Mouse (Mus musculus) kidney, embryonic 15.5 days (tissue): ENCODE data around the gene Ncoa5. TPM values are rescaled to one million over a fixed set of nuclear protein-coding genes. Genes with fewer than 3 reads are reported as not detected.

Source experiments
- ATAC-seq: fragments of 200-750 bp; cut with Nextera tagmentation; replicated peaks from 2 replicates; pipeline ENCODE4 v1.8.0; 2017; ENCODE audit warnings: moderate TSS enrichment; ENCODE audit not compliant: low FRiP score
- H3K27ac ChIP-seq: fragments of 300-500 bp; sonication (generic); 2 replicates; pipeline ENCODE4 v1.5.1; 2015; ENCODE audit warnings: mild to moderate bottlenecking, inconsistent platforms
- H3K27me3 ChIP-seq: fragments of 300-500 bp; sonication (generic); 2 replicates; pipeline ENCODE4 v1.6.1; 2015; ENCODE audit warnings: inconsistent platforms
- H3K36me3 ChIP-seq: fragments of 300-500 bp; sonication (generic); 2 replicates; pipeline ENCODE4 v1.6.1; 2015; ENCODE audit warnings: inconsistent platforms
- H3K4me1 ChIP-seq: fragments of 300-500 bp; sonication (generic); 2 replicates; pipeline ENCODE4 v1.6.1; 2015; ENCODE audit warnings: inconsistent platforms
- H3K4me2 ChIP-seq: fragments of 300-500 bp; sonication (generic); 2 replicates; pipeline ENCODE4 v1.6.1; 2015; ENCODE audit warnings: moderate library complexity, mild to moderate bottlenecking, inconsistent platforms
- H3K4me3 ChIP-seq: fragments of 300-500 bp; sonication (generic); replicated peaks from 2 replicates; pipeline ENCODE4 v1.5.1; 2015; ENCODE audit warnings: mild to moderate bottlenecking, inconsistent platforms
- H3K9ac ChIP-seq: fragments of 300-500 bp; sonication (generic); 2 replicates; pipeline ENCODE4 v1.6.1; 2015; ENCODE audit warnings: mild to moderate bottlenecking, inconsistent platforms
- H3K9me3 ChIP-seq: fragments of 300-500 bp; sonication (generic); replicated peaks from 2 replicates; pipeline ENCODE4 v1.6.1; 2016; ENCODE audit warnings: inconsistent platforms
- WGBS: fragments of 180-500 bp; shearing (Covaris S2); methylation state at CpG from one replicate; pipeline ENCODE4 v1.1.7; 2015; ENCODE audit warnings: mixed read lengths; 5-methylcytosine and 5-hydroxymethylcytosine counted together
- polyA plus RNA-seq: library from polyadenylated mRNA; unstranded; fragments of >200 nt; fragmentation: Nextera tagmentation; extraction: Ambion mirVana; gene quantifications from 2 replicates; pipeline ENCODE4 v1.2.1, GENCODE M21; 2015

Gene Ncoa5
- polyA plus RNA-seq: 73.5 and 79.6 TPM in 2 replicates

DNA sequence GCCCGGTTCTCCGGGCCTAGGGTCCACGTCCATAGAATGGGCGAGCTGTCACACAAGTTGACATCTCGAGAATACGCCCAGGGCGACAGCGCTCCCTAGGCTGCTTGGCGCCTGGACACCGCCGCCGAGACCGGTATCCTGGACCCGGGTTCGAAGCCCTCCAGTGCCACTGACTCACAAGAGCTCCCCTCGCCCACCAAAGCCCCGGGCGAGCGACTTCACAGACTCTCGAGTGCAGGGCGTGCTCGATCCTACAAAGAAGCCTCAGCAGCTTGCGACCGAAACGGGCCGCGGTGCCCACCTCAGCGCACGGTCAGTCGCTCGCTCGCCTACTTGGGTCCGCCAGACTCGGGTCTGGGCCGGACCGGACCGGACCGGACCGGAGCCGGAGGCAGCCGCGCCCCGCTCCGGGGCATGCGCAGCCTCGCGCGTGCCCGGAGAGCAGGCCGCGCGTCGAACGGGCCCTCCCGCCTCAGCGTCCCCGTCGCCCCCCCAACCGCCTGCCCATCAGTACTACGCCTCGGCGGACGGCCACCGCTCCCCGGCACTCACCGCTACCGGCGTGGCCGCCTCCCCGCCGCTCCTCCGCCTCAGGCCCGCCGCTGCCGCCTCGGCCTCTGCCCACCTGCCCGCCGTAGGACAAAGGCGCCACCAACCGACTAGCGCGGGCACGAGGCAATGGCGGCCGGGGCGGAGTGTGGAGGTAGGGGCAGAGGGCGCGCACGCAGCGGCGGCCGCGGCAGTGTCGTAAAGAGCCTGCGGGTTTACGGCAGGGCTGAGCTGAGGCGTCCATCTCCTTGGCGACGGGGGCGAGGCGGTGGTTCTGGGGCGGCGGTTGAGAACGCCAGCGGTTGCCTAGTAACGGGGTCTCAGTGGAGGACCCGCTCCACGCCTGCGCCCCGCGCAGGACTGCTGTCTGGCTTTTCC is at the start of gene Ncoa5:
Ncoa5 (minus strand) TSS at position 737 of the 927 bp plus-strand sequence.
- Histone ChIP-seq H3K36me3 (no peaks in the 10 kb centered on the region), H3K27ac (peak within 1 kb of the TSS; percentile 82), H3K9ac (peak within 1 kb of the TSS; percentile 98), H3K9me3 (no peaks in the 10 kb centered on the region), H3K4me1 (peaks cover 30% of the 10 kb centered on the region), H3K4me3 (peak within 1 kb of the TSS; percentile 99), H3K27me3 (no peaks in the 10 kb centered on the region), H3K4me2 (peak within 1 kb of the TSS; percentile 84)
- under 1% methylated on average over 93 of the region's 111 CpGs for WGBS
- ATAC-seq: peak; percentile 97

- peaks cover 17% of the 10 kb centered on the region; the same call in 1 of the 2 replicates for H3K4me1 ChIP-seq
- no peaks in the 10 kb centered on the region for H3K36me3 ChIP-seq
- no peak overlapping the region for H3K27ac ChIP-seq
- no peak overlapping the region for H3K4me3 ChIP-seq
- peaks cover 66% of the 10 kb centered on the region for H3K27me3 ChIP-seq
- no peak overlapping the region for H3K4me2 ChIP-seq
- no peak for ATAC-seq
- H3K9me3 ChIP-seq: no peaks in the 10 kb centered on the region
- H3K9ac ChIP-seq: no peak overlapping the region
- 30% methylated on average over 7 of the region's 7 CpGs for WGBS
Observed at GRCm38 (mm10) chr2:165081257-165081656, 46.6 kb upstream of the Ncoa5 start.

GRCm38 (mm10) chr2:165080657-165081056 is 46.0 kb upstream of the Ncoa5 start:
- H3K27me3 ChIP-seq: peaks cover 72% of the 10 kb centered on the region
- H3K36me3 ChIP-seq: no peaks in the 10 kb centered on the region
- 27% methylated on average over 9 of the region's 9 CpGs for WGBS

GRCm38 (mm10) chr2:165078605-165079004 is 43.9 kb upstream of the Ncoa5 start:
- ATAC-seq: no peak
- H3K4me2 ChIP-seq: no peak overlapping the region
- WGBS: 10% methylated on average over 10 of the region's 10 CpGs

More at GRCm38 (mm10) chr2:165080657-165081056, 46.0 kb upstream of the Ncoa5 start:
- no peak for ATAC-seq
- no peaks in the 10 kb centered on the region for H3K9me3 ChIP-seq
- H3K9ac ChIP-seq: no peak overlapping the region
- H3K27ac ChIP-seq: no peak overlapping the region
- H3K4me3 ChIP-seq: no peak overlapping the region
- no peak overlapping the region for H3K4me2 ChIP-seq
- H3K4me1 ChIP-seq: peaks cover 23% of the 10 kb centered on the region; the same call in 1 of the 2 replicates

GRCm38 (mm10) chr2:165078045-165078444 is 43.4 kb upstream of the Ncoa5 start:
- WGBS: 61% methylated on average over 8 of the region's 8 CpGs
- Histone ChIP-seq H3K27ac (no peak overlapping the region), H3K9ac (no peak overlapping the region), H3K27me3 (peaks cover 86% of the 10 kb centered on the region), H3K4me2 (no peak overlapping the region), H3K4me3 (no peak overlapping the region), H3K4me1 (peaks cover 24% of the 10 kb centered on the region; the same call in 1 of the 2 replicates), H3K9me3 (no peaks in the 10 kb centered on the region), H3K36me3 (no peaks in the 10 kb centered on the region)
- ATAC-seq: no peak

More at GRCm38 (mm10) chr2:165078605-165079004, 43.9 kb upstream of the Ncoa5 start:
- Histone ChIP-seq H3K4me3 (no peak overlapping the region), H3K27me3 (peaks cover 80% of the 10 kb centered on the region), H3K9ac (no peak overlapping the region), H3K36me3 (no peaks in the 10 kb centered on the region), H3K4me1 (peaks cover 24% of the 10 kb centered on the region; the same call in 1 of the 2 replicates), H3K9me3 (no peaks in the 10 kb centered on the region), H3K27ac (no peak overlapping the region)

DNA sequence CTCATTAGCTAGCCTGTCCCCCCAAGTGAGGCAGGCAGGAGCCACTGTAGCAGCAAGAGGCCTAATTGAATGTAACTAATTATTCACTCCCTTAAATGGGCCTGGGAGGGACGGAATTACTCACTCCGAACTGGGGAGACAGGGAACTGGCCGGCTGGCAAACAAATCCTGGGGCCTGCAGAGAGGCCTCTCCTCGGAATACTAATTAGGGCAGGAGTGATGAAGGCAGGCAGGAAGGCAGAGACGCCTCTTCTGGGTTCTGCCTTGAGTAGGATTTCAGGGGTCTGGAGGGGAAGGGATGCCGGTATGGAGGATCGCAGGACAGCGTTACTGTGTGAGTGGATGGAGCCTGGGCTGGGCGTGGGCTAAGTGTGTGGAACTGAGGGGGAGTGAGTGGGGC is 42.4 kb upstream of the Ncoa5 start:
- H3K9me3 ChIP-seq: no peaks in the 10 kb centered on the region
- no peak for ATAC-seq
- 4% methylated on average over 9 of the region's 9 CpGs for WGBS
- no peak overlapping the region for H3K4me3 ChIP-seq
- no peak overlapping the region for H3K9ac ChIP-seq
- H3K4me2 ChIP-seq: no peak overlapping the region
- H3K27ac ChIP-seq: no peak overlapping the region
- H3K4me1 ChIP-seq: peaks cover 24% of the 10 kb centered on the region; the same call in 1 of the 2 replicates
- peaks cover 94% of the 10 kb centered on the region for H3K27me3 ChIP-seq
- no peaks in the 10 kb centered on the region for H3K36me3 ChIP-seq

DNA sequence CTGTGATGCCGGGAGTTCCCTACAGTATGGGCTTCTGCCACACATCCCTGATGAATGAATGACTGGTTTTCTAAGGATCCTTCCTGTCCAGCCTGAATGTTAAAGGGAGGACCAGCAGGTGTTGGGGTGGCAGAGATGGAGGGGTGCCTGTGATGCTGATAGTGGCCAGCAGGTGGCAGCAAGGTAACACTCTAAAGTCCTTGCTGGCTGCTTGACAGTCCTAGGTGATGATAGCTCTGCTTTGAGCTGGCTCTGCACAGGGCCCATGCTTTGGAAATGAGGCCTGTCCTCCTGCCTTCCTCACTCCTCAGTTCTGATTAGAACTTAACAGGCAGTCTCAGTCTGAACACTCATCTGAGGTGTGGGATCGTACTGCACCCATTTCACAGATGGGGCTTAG is 40.3 kb upstream of the Ncoa5 start:
- H3K27ac ChIP-seq: no peak overlapping the region
- H3K4me1 ChIP-seq: peaks cover 33% of the 10 kb centered on the region
- H3K36me3 ChIP-seq: no peaks in the 10 kb centered on the region
- 43% methylated on average over 2 of the region's 2 CpGs for WGBS
- no peaks in the 10 kb centered on the region for H3K9me3 ChIP-seq
- no peak overlapping the region for H3K9ac ChIP-seq
- H3K4me2 ChIP-seq: no peak overlapping the region
- ATAC-seq: peak; percentile 59; the same call in 1 of the 2 replicates
- peaks cover 94% of the 10 kb centered on the region for H3K27me3 ChIP-seq
- H3K4me3 ChIP-seq: no peak overlapping the region

DNA sequence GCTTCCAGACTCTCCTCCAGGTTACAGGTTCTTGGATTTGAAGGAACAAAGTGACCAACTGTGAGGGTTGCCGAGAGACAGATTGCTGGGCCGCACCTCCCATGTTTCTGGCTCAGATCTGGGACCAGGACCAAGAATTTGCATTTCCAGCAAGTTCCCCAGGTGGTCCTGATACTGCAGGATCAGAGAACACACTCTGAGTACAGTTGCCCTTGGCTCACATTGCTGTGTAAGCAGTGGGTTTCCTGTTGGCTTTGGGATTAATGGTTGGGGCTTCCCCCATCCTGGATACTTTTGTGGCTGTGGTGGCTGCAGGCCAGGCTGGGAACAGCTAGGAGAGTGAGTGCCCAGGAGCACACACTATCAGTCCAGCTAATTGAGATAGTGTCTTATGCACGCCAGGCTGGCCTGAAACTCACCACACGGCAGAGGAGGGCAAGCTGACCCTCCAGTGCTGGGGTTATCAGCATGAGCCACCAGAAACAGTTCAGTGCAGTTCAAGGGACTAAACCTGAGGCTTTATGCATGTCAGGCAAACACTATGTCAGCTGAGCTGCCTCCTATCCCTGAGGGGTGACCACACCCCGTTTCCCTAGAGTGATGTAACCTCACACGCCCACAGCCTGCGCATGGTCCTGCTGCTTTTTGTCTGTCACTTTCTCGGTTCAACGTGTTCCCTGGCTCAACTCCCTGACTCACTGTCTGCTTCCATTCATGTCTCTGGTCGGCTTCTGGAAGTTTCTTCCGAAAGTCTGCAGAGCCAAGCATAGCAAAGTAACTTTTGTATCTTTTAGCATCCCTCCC is 39.6 kb upstream of the Ncoa5 start:
- H3K4me3 ChIP-seq: no peak overlapping the region
- 40% methylated on average over 11 of the region's 11 CpGs for WGBS
- H3K9me3 ChIP-seq: no peaks in the 10 kb centered on the region
- no peak overlapping the region for H3K9ac ChIP-seq
- ATAC-seq: no peak
- H3K27ac ChIP-seq: no peak overlapping the region
- H3K4me1 ChIP-seq: peaks cover 35% of the 10 kb centered on the region
- H3K27me3 ChIP-seq: peaks cover 91% of the 10 kb centered on the region
- no peaks in the 10 kb centered on the region for H3K36me3 ChIP-seq
- no peak overlapping the region for H3K4me2 ChIP-seq

GRCm38 (mm10) chr2:165073381-165073781 is 38.7 kb upstream of the Ncoa5 start:
- Histone ChIP-seq H3K4me2 (no peak overlapping the region), H3K4me1 (peaks cover 28% of the 10 kb centered on the region), H3K27me3 (peaks cover 84% of the 10 kb centered on the region), H3K27ac (no peak overlapping the region), H3K9me3 (no peaks in the 10 kb centered on the region), H3K36me3 (no peaks in the 10 kb centered on the region), H3K4me3 (no peak overlapping the region), H3K9ac (no peak overlapping the region)
- 17% methylated on average over 9 of the region's 9 CpGs for WGBS
- no peak for ATAC-seq

GRCm38 (mm10) chr2:165070096-165070816 is 35.6 kb upstream of the Ncoa5 start:
- WGBS: 26% methylated on average over 23 of the region's 23 CpGs
- H3K4me3 ChIP-seq: no peak overlapping the region
- H3K4me1 ChIP-seq: peaks cover 11% of the 10 kb centered on the region
- H3K27ac ChIP-seq: no peak overlapping the region
- no peak overlapping the region for H3K9ac ChIP-seq
- no peak overlapping the region; the same call in 1 of the 2 replicates for H3K4me2 ChIP-seq
- peaks cover 61% of the 10 kb centered on the region for H3K27me3 ChIP-seq
- no peaks in the 10 kb centered on the region for H3K9me3 ChIP-seq
- no peak for ATAC-seq
- no peaks in the 10 kb centered on the region for H3K36me3 ChIP-seq

GRCm38 (mm10) chr2:165068806-165069205 is 34.1 kb upstream of the Ncoa5 start:
- H3K27ac ChIP-seq: no peak overlapping the region
- H3K4me2 ChIP-seq: no peak overlapping the region
- no peak for ATAC-seq
- peaks cover 48% of the 10 kb centered on the region for H3K27me3 ChIP-seq
- no peak overlapping the region for H3K9ac ChIP-seq
- H3K4me3 ChIP-seq: no peak overlapping the region
- 85% methylated on average over 2 of the region's 2 CpGs for WGBS
- no peaks in the 10 kb centered on the region for H3K9me3 ChIP-seq
- peaks cover 17% of the 10 kb centered on the region for H3K4me1 ChIP-seq
- H3K36me3 ChIP-seq: no peaks in the 10 kb centered on the region
